8 mouse cellular contexts compared by ENCODE assay signal in the genomic region with DNA sequence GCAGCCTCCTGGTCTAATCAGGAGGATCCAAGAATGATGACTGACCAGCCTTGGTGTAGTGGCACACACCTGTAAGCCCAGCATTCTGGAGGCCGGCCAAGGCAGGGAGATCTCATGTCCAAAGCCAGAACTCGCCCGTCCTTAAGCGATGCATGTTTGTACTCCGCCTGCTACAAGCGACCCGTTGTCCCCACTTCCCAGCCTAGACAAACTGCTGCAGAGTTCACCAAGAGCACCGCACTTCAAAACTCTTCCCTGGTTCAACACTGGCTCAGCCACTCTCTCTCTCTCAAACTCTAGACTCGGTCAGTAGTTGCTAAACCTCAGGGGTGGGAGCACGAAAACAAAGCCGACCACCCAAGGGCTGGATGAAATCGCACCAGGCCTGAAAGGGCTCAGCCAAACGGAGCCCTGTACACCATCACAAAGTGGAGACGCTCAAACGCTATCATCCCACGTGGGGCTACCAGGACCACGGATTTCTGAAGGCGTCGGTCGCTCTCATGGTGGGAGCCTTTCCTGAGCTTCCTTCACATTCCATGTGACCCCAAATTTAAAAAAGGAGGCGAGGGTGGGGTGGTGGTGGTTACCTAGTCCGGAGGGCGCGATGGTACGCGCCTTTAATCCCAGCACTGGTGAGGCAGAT. TPM values are rescaled to one million over a fixed set of nuclear protein-coding genes. Genes with fewer than 3 reads are reported as not detected.
DNase-seq lines count a peak whose midpoint lies in the region; ATAC-seq and TF ChIP-seq lines count a peak whose summit lies in the region.

No protein-coding gene starts in this region.

- H3K27me3 ChIP-seq in lung, embryonic 15.5 days = no peaks in the 10 kb centered on the region; the same call in 1 of the 2 replicates

- H3K9me3 ChIP-seq in lung, embryonic 15.5 days = no peaks in the 10 kb centered on the region

- H3K27ac ChIP-seq in lung, embryonic 15.5 days = peak overlapping the region; percentile 90; the same call in 1 of the 2 replicates
- no peak overlapping the region for H3K27ac ChIP-seq in embryonic fibroblast, embryonic 13.5 days (ENCODE audit: insufficient read depth, low read length)

- H3K9ac ChIP-seq in lung, embryonic 15.5 days = peak overlapping the region; percentile 93

- WGBS in lung, embryonic 15.5 days = under 1% methylated on average over 26 of the region's 26 CpGs

- TF ChIP-seq CTCF in embryonic fibroblast, embryonic 13.5 days (IDR thresholded peaks at IDR 0.05; ENCODE audit: borderline replicate concordance, insufficient read depth, low read length) = no peak

- TF ChIP-seq POLR2A in embryonic fibroblast, embryonic 13.5 days (IDR thresholded peaks at IDR 0.05; ENCODE audit: low read depth, low read length) = no peak

- peak; percentile 37; the same call in 1 of the 2 replicates for ATAC-seq in lung, embryonic 15.5 days (ENCODE audit: borderline replicate concordance, extremely low read depth, low FRiP score, low TSS enrichment)
- peak; percentile 41 for ATAC-seq in megakaryocyte progenitor cell, adult 5-6 weeks (replicated peaks; ENCODE audit: poor library complexity)

- peak overlapping the region; percentile 80 for H3K4me2 ChIP-seq in lung, embryonic 15.5 days

- H3K4me3 ChIP-seq in lung, embryonic 15.5 days = peak overlapping the region; percentile 91
- peak overlapping the region; percentile 99 for H3K4me3 ChIP-seq in embryonic fibroblast, embryonic 13.5 days (ENCODE audit: insufficient read depth, low read length)

- peaks cover 20% of the 10 kb centered on the region for H3K4me1 ChIP-seq in lung, embryonic 15.5 days
- peaks cover 4% of the 10 kb centered on the region; the same call in 1 of the 2 replicates for H3K4me1 ChIP-seq in embryonic fibroblast, embryonic 13.5 days (ENCODE audit: control insufficient read depth, insufficient read depth, low read length)

- no peak for DNase-seq in lung, postnatal 25 days (ENCODE audit: low spot score)
- DNase-seq in ZHBTc4 (ENCODE audit: low read depth, low spot score) = peak; percentile 42
- DNase-seq in kidney, adult 9 months = peak; percentile 22
- no peak for DNase-seq in spleen, adult 12 weeks (ENCODE audit: low spot score)
- no peak for DNase-seq in T-cell, adult 2 months (ENCODE audit: low spot score)

- peaks cover 16% of the 10 kb centered on the region for H3K36me3 ChIP-seq in lung, embryonic 15.5 days

RNA-seq across cellular contexts. Expression of gene Snu13, which starts 1.0 kb away (rescaled TPM):
- 296 and 301 TPM in 2 replicates for polyA plus RNA-seq in lung, embryonic 15.5 days (2015; fragmentation: Nextera tagmentation; extraction: Ambion mirVana)
- polyA plus RNA-seq in embryonic fibroblast, embryonic 13.5 days (2011; ENCODE audit: insufficient read length, low read depth, missing spikeins) = 176 and 193 TPM in 2 replicates
- total RNA-seq in megakaryocyte progenitor cell, adult 5-6 weeks (2015) = 235 and 245 TPM in 2 replicates
- 201 and 202 TPM in 2 replicates for total RNA-seq in megakaryocyte progenitor cell, adult 5-6 weeks (2017)

RNA-seq across cellular contexts. Expression of gene 4930407I10Rik, which starts 12.6 kb away (rescaled TPM):
- not detected in 2 replicates for polyA plus RNA-seq in lung, embryonic 15.5 days (2015; fragmentation: Nextera tagmentation; extraction: Ambion mirVana)
- polyA plus RNA-seq in embryonic fibroblast, embryonic 13.5 days (2011; ENCODE audit: insufficient read length, low read depth, missing spikeins) = not detected in 2 replicates
- not detected in 2 replicates for total RNA-seq in megakaryocyte progenitor cell, adult 5-6 weeks (2015)
- total RNA-seq in megakaryocyte progenitor cell, adult 5-6 weeks (2017) = not detected in 2 replicates

RNA-seq across cellular contexts. Expression of gene Desi1, which starts 12.7 kb away (rescaled TPM):
- 20.5 and 25.1 TPM in 2 replicates for polyA plus RNA-seq in lung, embryonic 15.5 days (2015; fragmentation: Nextera tagmentation; extraction: Ambion mirVana)
- 49.4 and 50.2 TPM in 2 replicates for polyA plus RNA-seq in embryonic fibroblast, embryonic 13.5 days (2011; ENCODE audit: insufficient read length, low read depth, missing spikeins)
- 32.6 and 38.4 TPM in 2 replicates for total RNA-seq in megakaryocyte progenitor cell, adult 5-6 weeks (2015)
- 7.1 and 9.2 TPM in 2 replicates for total RNA-seq in megakaryocyte progenitor cell, adult 5-6 weeks (2017)

RNA-seq across cellular contexts. Expression of gene Mei1, which starts 23.4 kb away (rescaled TPM):
- 0.04 TPM in 1 of 2 replicates, not detected in the other for polyA plus RNA-seq in lung, embryonic 15.5 days (2015; fragmentation: Nextera tagmentation; extraction: Ambion mirVana)
- not detected in 2 replicates for polyA plus RNA-seq in embryonic fibroblast, embryonic 13.5 days (2011; ENCODE audit: insufficient read length, low read depth, missing spikeins)
- total RNA-seq in megakaryocyte progenitor cell, adult 5-6 weeks (2015) = not detected in 2 replicates
- total RNA-seq in megakaryocyte progenitor cell, adult 5-6 weeks (2017) = not detected in 2 replicates

RNA-seq across cellular contexts. Expression of gene Xrcc6, which starts 58.7 kb away (rescaled TPM):
- 86.3 and 93.0 TPM in 2 replicates for polyA plus RNA-seq in lung, embryonic 15.5 days (2015; fragmentation: Nextera tagmentation; extraction: Ambion mirVana)
- 37.4 and 38.1 TPM in 2 replicates for polyA plus RNA-seq in embryonic fibroblast, embryonic 13.5 days (2011; ENCODE audit: insufficient read length, low read depth, missing spikeins)
- total RNA-seq in megakaryocyte progenitor cell, adult 5-6 weeks (2015) = 75.3 and 108 TPM in 2 replicates
- total RNA-seq in megakaryocyte progenitor cell, adult 5-6 weeks (2017) = 135 and 249 TPM in 2 replicates

Comparison
In these comparisons a context has a peak if more than half of its experiments do, and no peak if none do; other contexts are left out.
1. DNase-seq: peak in ZHBTc4 (single experiment) and kidney, adult 9 months (single experiment); none in lung, postnatal 25 days (single experiment), spleen, adult 12 weeks (single experiment) and T-cell, adult 2 months (single experiment).